Mouse (Mus musculus) E14TG2a.4 (cell line): ENCODE measurements around the gene Zfp619.

Experiments used
- H3K27me3 ChIP-seq: 2 replicates; pipeline ENCODE4 v1.6.1; 2014; ENCODE audit warnings: low read length, control low read depth; ENCODE audit not compliant: insufficient read depth
- H3K36me3 ChIP-seq: 2 replicates; pipeline ENCODE4 v1.6.1; 2014; ENCODE audit warnings: low read length, control low read depth; ENCODE audit not compliant: insufficient read depth
- H3K4me1 ChIP-seq: replicated peaks from 2 replicates; pipeline ENCODE4 v1.6.1; 2014; ENCODE audit warnings: low read depth, low read length, control low read depth
- H3K4me3 ChIP-seq: replicated peaks from 2 replicates; pipeline ENCODE4 v1.5.1; 2014; ENCODE audit warnings: mild to moderate bottlenecking, low read length
- H3K9me3 ChIP-seq: 2 replicates; pipeline ENCODE4 v1.6.1; 2014; ENCODE audit warnings: low read length, control low read depth
- CTCF ChIP-seq: conservative IDR thresholded peaks from 2 replicates; pipeline ENCODE4 v1.5.1; 2014; ENCODE audit warnings: low read length
- NANOG ChIP-seq: IDR thresholded peaks from 2 replicates; pipeline ENCODE4 v1.6.1; 2014; ENCODE audit warnings: borderline replicate concordance, low read length, mixed read lengths
- POU5F1 ChIP-seq: IDR thresholded peaks from 2 replicates; pipeline ENCODE4 v1.6.1; 2014; ENCODE audit warnings: low read length, borderline replicate concordance

Zfp619 gene

GRCm38 (mm10) chr7:39543151-39543550, 25.6 kb downstream of the Zfp619 start:
- H3K9me3 ChIP-seq: no peaks in the 10 kb centered on the region
- H3K27me3 ChIP-seq: peaks cover 6% of the 10 kb centered on the region
- H3K4me1 ChIP-seq: peaks cover 19% of the 10 kb centered on the region
- peaks cover 5% of the 10 kb centered on the region; the same call in 1 of the 2 replicates for H3K36me3 ChIP-seq
- H3K4me3 ChIP-seq: no peak overlapping the region
- TF ChIP-seq POU5F1 (no peak), CTCF (no peak), NANOG (no peak)

GRCm38 (mm10) chr7:39544242-39545111, 26.9 kb downstream of the Zfp619 start:
- Histone ChIP-seq H3K4me3 (peak overlapping the region; percentile 79), H3K36me3 (peaks cover 5% of the 10 kb centered on the region; the same call in 1 of the 2 replicates), H3K9me3 (no peaks in the 10 kb centered on the region), H3K4me1 (peaks cover 14% of the 10 kb centered on the region), H3K27me3 (peaks cover 6% of the 10 kb centered on the region)
- peak; percentile 28; the same call in 1 of the 2 replicates for TF ChIP-seq CTCF
- no peak for TF ChIP-seq POU5F1

GRCm38 (mm10) chr7:39545134-39545533, 27.6 kb downstream of the Zfp619 start:
- TF ChIP-seq CTCF (no peak), POU5F1 (no peak), NANOG (no peak)
- H3K4me1 ChIP-seq: peaks cover 15% of the 10 kb centered on the region
- H3K36me3 ChIP-seq: peaks cover 5% of the 10 kb centered on the region; the same call in 1 of the 2 replicates
- no peaks in the 10 kb centered on the region for H3K9me3 ChIP-seq
- H3K27me3 ChIP-seq: peaks cover 6% of the 10 kb centered on the region
- peak overlapping the region; percentile 79 for H3K4me3 ChIP-seq

GRCm38 (mm10) chr7:39549336-39549735, 31.8 kb downstream of the Zfp619 start:
- peaks cover 21% of the 10 kb centered on the region for H3K4me1 ChIP-seq
- H3K9me3 ChIP-seq: no peaks in the 10 kb centered on the region
- 0 out of 2 replicates have a peak, but pooled peaks cover 5% of the 10 kb centered on the region for H3K36me3 ChIP-seq
- peaks cover 6% of the 10 kb centered on the region for H3K27me3 ChIP-seq
- H3K4me3 ChIP-seq: no peak overlapping the region
- TF ChIP-seq CTCF (no peak), NANOG (no peak), POU5F1 (no peak)

- H3K4me1 ChIP-seq: peaks cover 15% of the 10 kb centered on the region
- H3K36me3 ChIP-seq: peaks cover 27% of the 10 kb centered on the region
- TF ChIP-seq POU5F1 (no peak), NANOG (no peak), CTCF (no peak)
- no peaks in the 10 kb centered on the region for H3K27me3 ChIP-seq
- no peaks in the 10 kb centered on the region for H3K9me3 ChIP-seq
- peak overlapping the region; percentile 89 for H3K4me3 ChIP-seq
Measured at GRCm38 (mm10) chr7:39551976-39552891, 34.7 kb downstream of the Zfp619 start.

GRCm38 (mm10) chr7:39552993-39553392, 35.4 kb downstream of the Zfp619 start:
- no peaks in the 10 kb centered on the region for H3K27me3 ChIP-seq
- peaks cover 15% of the 10 kb centered on the region for H3K4me1 ChIP-seq
- H3K36me3 ChIP-seq: peaks cover 27% of the 10 kb centered on the region
- H3K4me3 ChIP-seq: peak overlapping the region; percentile 89
- H3K9me3 ChIP-seq: no peaks in the 10 kb centered on the region
- no peak for TF ChIP-seq CTCF

- H3K27me3 ChIP-seq: no peaks in the 10 kb centered on the region
- H3K36me3 ChIP-seq: peaks cover 28% of the 10 kb centered on the region
- no peak for TF ChIP-seq CTCF
- no peak for TF ChIP-seq POU5F1
- H3K9me3 ChIP-seq: peaks cover 1% of the 10 kb centered on the region; the same call in 1 of the 2 replicates
- peaks cover 15% of the 10 kb centered on the region for H3K4me1 ChIP-seq
- H3K4me3 ChIP-seq: no peak overlapping the region
Measured at GRCm38 (mm10) chr7:39553871-39554270, 36.3 kb downstream of the Zfp619 start.

- TF ChIP-seq NANOG (peak; percentile 44; the same call in 1 of the 2 replicates), POU5F1 (no peak), CTCF (no peak)
- Histone ChIP-seq H3K4me1 (peaks cover 26% of the 10 kb centered on the region), H3K9me3 (no peaks in the 10 kb centered on the region), H3K27me3 (no peaks in the 10 kb centered on the region), H3K4me3 (no peak overlapping the region), H3K36me3 (no peaks in the 10 kb centered on the region)
Measured at GRCm38 (mm10) chr7:39580066-39580465, 62.5 kb downstream of the Zfp619 start.
